28 mouse cellular contexts compared by ENCODE assay signal in the genomic region with DNA sequence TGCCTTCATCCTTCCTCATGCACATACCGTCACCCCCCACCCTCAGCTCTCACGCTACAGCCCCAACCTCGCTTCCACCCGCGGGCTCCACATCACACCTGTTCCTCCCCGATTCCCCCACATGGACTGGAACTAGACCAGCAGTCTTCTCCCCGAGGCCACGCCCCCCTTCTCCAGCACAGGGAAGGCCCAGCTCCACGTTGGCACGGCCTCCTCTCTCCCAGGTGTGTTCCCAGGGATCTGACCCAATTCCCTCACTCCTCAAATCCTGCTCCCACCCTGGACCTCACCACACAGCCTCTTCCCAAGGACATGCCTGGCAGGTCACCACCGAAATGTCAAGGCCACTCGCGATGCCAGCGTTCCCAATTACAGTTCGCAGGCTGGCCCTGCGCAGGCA. TPM values are rescaled to one million over a fixed set of nuclear protein-coding genes. Genes with fewer than 3 reads are reported as not detected.
DNase-seq lines count a peak whose midpoint lies in the region; ATAC-seq and TF ChIP-seq lines count a peak whose summit lies in the region.
"Had no signal": no experiment of that assay in that cellular context is flagged by ENCODE, and none has a peak within 500 bp of the region (broad histone marks: within the 10 kb centered on the region; RNA-seq: fewer than 3 reads in every experiment).

No protein-coding gene starts in this region.

- no peak overlapping the region for H3K4me2 ChIP-seq in midbrain, embryonic 16.5 days (ENCODE audit: low read length)
- no peak overlapping the region for H3K4me2 ChIP-seq in midbrain, postnatal 0 days (ENCODE audit: low read depth, low read length, poor library complexity, severe bottlenecking)
- no peak overlapping the region for H3K4me2 ChIP-seq in forebrain, embryonic 16.5 days (ENCODE audit: low read length)
- H3K4me2 ChIP-seq: forebrain, embryonic 13.5 days; kidney, embryonic 15.5 days; liver, embryonic 13.5 days; midbrain, embryonic 12.5 days had no signal

- H3K36me3 ChIP-seq in midbrain, embryonic 16.5 days (ENCODE audit: control insufficient read depth, insufficient read depth, low read length), result no peaks in the 10 kb centered on the region
- H3K36me3 ChIP-seq in midbrain, postnatal 0 days (ENCODE audit: insufficient read depth, low read length), result no peaks in the 10 kb centered on the region
- no peaks in the 10 kb centered on the region for H3K36me3 ChIP-seq in forebrain, embryonic 16.5 days (ENCODE audit: control insufficient read depth, insufficient read depth)
- H3K36me3 ChIP-seq: kidney, embryonic 15.5 days; liver, embryonic 13.5 days; midbrain, embryonic 12.5 days had no signal

- no peaks in the 10 kb centered on the region for H3K27me3 ChIP-seq in midbrain, embryonic 16.5 days (ENCODE audit: control insufficient read depth, insufficient read depth, low read depth, low read length)
- H3K27me3 ChIP-seq in midbrain, postnatal 0 days (ENCODE audit: insufficient read depth, low read length), result no peaks in the 10 kb centered on the region
- H3K27me3 ChIP-seq in forebrain, embryonic 16.5 days (replicated peaks; ENCODE audit: control insufficient read depth, insufficient read depth, low read length), result no peaks in the 10 kb centered on the region
- H3K27me3 ChIP-seq: forebrain, embryonic 13.5 days; kidney, embryonic 15.5 days; liver, embryonic 13.5 days; midbrain, embryonic 12.5 days had no signal

- peak; percentile 21; the same call in 1 of the 2 replicates for ATAC-seq in midbrain, embryonic 16.5 days
- no peak for ATAC-seq in midbrain, postnatal 0 days (ENCODE audit: low FRiP score)
- no peak for ATAC-seq in forebrain, embryonic 16.5 days
- ATAC-seq: forebrain, embryonic 13.5 days; inflammation-experienced regulatory T-cells, adult 6 months; lung, postnatal 0 days had no signal

- H3K4me1 ChIP-seq in midbrain, embryonic 16.5 days (ENCODE audit: control insufficient read depth, insufficient read depth, low read length), result peaks cover 3% of the 10 kb centered on the region; the same call in 1 of the 2 replicates
- H3K4me1 ChIP-seq in midbrain, postnatal 0 days (ENCODE audit: insufficient read depth, low read length), result no peaks in the 10 kb centered on the region
- H3K4me1 ChIP-seq in forebrain, embryonic 16.5 days (replicated peaks; ENCODE audit: control insufficient read depth, insufficient read depth, low read length), result peaks cover 3% of the 10 kb centered on the region; the same call in 1 of the 2 replicates
- H3K4me1 ChIP-seq: kidney, embryonic 15.5 days; liver, embryonic 13.5 days; megakaryocyte, embryonic 14.5 days had no signal

- H3K27ac ChIP-seq in midbrain, embryonic 16.5 days (ENCODE audit: low read length), result peak overlapping the region; percentile 7; the same call in 1 of the 2 replicates
- no peak overlapping the region for H3K27ac ChIP-seq in midbrain, postnatal 0 days (ENCODE audit: low read depth, low read length)
- H3K27ac ChIP-seq in forebrain, embryonic 16.5 days (ENCODE audit: low read length), result no peak overlapping the region
- H3K27ac ChIP-seq: forebrain, embryonic 13.5 days; kidney, embryonic 15.5 days; liver, embryonic 13.5 days; midbrain, embryonic 12.5 days had no signal

- no peak overlapping the region for H3K9ac ChIP-seq in midbrain, embryonic 16.5 days (ENCODE audit: low read depth, low read length)
- H3K9ac ChIP-seq in midbrain, postnatal 0 days (replicated peaks; ENCODE audit: low read length, poor library complexity, severe bottlenecking), result no peak overlapping the region
- no peak overlapping the region for H3K9ac ChIP-seq in forebrain, embryonic 16.5 days (replicated peaks; ENCODE audit: low read depth, low read length)
- H3K9ac ChIP-seq: forebrain, embryonic 13.5 days; kidney, embryonic 15.5 days; liver, embryonic 13.5 days; midbrain, embryonic 12.5 days had no signal

- no peak overlapping the region for H3K4me3 ChIP-seq in midbrain, embryonic 16.5 days (ENCODE audit: low read depth, low read length)
- no peak overlapping the region for H3K4me3 ChIP-seq in midbrain, postnatal 0 days (ENCODE audit: low read depth, low read length)
- no peak overlapping the region for H3K4me3 ChIP-seq in forebrain, embryonic 16.5 days (replicated peaks; ENCODE audit: low read length)
- H3K4me3 ChIP-seq: forebrain, embryonic 13.5 days; kidney, embryonic 15.5 days; liver, embryonic 13.5 days; megakaryocyte, embryonic 14.5 days; midbrain, embryonic 12.5 days had no signal

- 89% methylated on average over 16 of the region's 16 CpGs for WGBS in midbrain, embryonic 16.5 days
- 82% methylated on average over 16 of the region's 16 CpGs for WGBS in midbrain, postnatal 0 days
- 84% methylated on average over 16 of the region's 16 CpGs for WGBS in forebrain, embryonic 16.5 days

- H3K9me3 ChIP-seq in midbrain, embryonic 16.5 days (replicated peaks; ENCODE audit: control insufficient read depth, low read length, poor library complexity, severe bottlenecking), result no peaks in the 10 kb centered on the region
- no peaks in the 10 kb centered on the region for H3K9me3 ChIP-seq in midbrain, postnatal 0 days (ENCODE audit: low read length)
- H3K9me3 ChIP-seq in forebrain, embryonic 16.5 days (ENCODE audit: control insufficient read depth, low read length), result no peaks in the 10 kb centered on the region
- H3K9me3 ChIP-seq: forebrain, embryonic 13.5 days; kidney, embryonic 15.5 days; liver, embryonic 13.5 days; megakaryocyte, embryonic 14.5 days; midbrain, embryonic 12.5 days had no signal

- no peak for DNase-seq in midbrain, postnatal 0 days (ENCODE audit: low spot score)
- DNase-seq in cerebellum, adult 11 months, result peak; percentile 59
- peak; percentile 68 for DNase-seq in cerebellum, adult 9-10 months
- no peak for DNase-seq in thymus, adult 18-20 months
- DNase-seq in right cerebral cortex, postnatal 4 days, result no peak
- DNase-seq: adrenal gland, postnatal 36 days; B cell, adult 2 months; gastrocnemius, postnatal 14 days; kidney, adult 18-20 months; kidney, postnatal 25 days; liver, embryonic 13.5 days; lung, adult 18-20 months; lung, postnatal 4 days; right cerebral cortex, postnatal 14 days; thymus, postnatal 4 days had no signal

- no peak for TF ChIP-seq CTCF in midbrain, postnatal 0 days (IDR thresholded peaks at IDR 0.05)

RNA-seq across cellular contexts. Expression of gene Cacng2, which starts 23.8 kb away (rescaled TPM):
- 13.4 and 13.6 TPM in 2 replicates for polyA plus RNA-seq in midbrain, embryonic 16.5 days (2015; fragmentation: Nextera tagmentation; extraction: Ambion mirVana)
- total RNA-seq in midbrain, postnatal 0 days (2014; rRNA removed), result 22.3 and 22.6 TPM in 2 replicates
- 15.7 and 16.7 TPM in 2 replicates for polyA plus RNA-seq in midbrain, postnatal 0 days (2015; fragmentation: Nextera tagmentation; extraction: Ambion mirVana)
- 6.9 and 7.1 TPM in 2 replicates for polyA plus RNA-seq in forebrain, embryonic 16.5 days (2015; fragmentation: Nextera tagmentation; extraction: Ambion mirVana)
- total RNA-seq: ES-E14; gastrocnemius, postnatal 14 days; granulocyte monocyte progenitor cell, adult 5-6 weeks; heart, postnatal 25 days; monocyte, adult 5-6 weeks had no signal
- polyA plus RNA-seq: heart, embryonic 14.5 days; inflammation-experienced regulatory T-cells, adult 6 months; liver, embryonic 13.5 days; lung, postnatal 0 days had no signal

Comparison
In these comparisons a context has a peak if more than half of its experiments do, and no peak if none do; other contexts are left out.
1. DNase-seq: peak in cerebellum, adult 11 months (single experiment) and cerebellum, adult 9-10 months (single experiment); none in midbrain, postnatal 0 days (single experiment), thymus, adult 18-20 months (0 of 2) and right cerebral cortex, postnatal 4 days (single experiment).